Mouse (Mus musculus): ENCODE measurements around the gene Cep95. TPM values are rescaled to one million over a fixed set of nuclear protein-coding genes. Genes with fewer than 3 reads are reported as not detected.

Gene Cep95
- polyA plus RNA-seq, 1 experiment from 2014 or later, result 21.8 TPM

- Histone ChIP-seq H3K9me3 (ENCODE audit: control insufficient read depth, low read length) (no peaks in the 10 kb centered on the region), H3K4me2 (ENCODE audit: low read depth, low read length) (no peak overlapping the region), H3K4me1 (replicated peaks; ENCODE audit: control insufficient read depth, insufficient read depth, low read length) (peaks cover 4% of the 10 kb centered on the region; the same call in 1 of the 2 replicates), H3K4me3 (ENCODE audit: low read length) (no peak overlapping the region), H3K27ac (ENCODE audit: low read length) (no peak overlapping the region), H3K9ac (ENCODE audit: low read length) (no peak overlapping the region), H3K27me3 (ENCODE audit: control insufficient read depth, insufficient read depth, low read depth, low read length) (no peaks in the 10 kb centered on the region), H3K36me3 (ENCODE audit: control insufficient read depth, insufficient read depth, low read length) (peaks cover 37% of the 10 kb centered on the region)
- no peak for ATAC-seq (ENCODE audit: low read depth)
- 77% methylated on average over 10 of the region's 10 CpGs for WGBS
Measured at GRCm38 (mm10) chr11:106824403-106824802, 35.4 kb downstream of the Cep95 start.

GRCm38 (mm10) chr11:106828079-106828478 is 39.0 kb downstream of the Cep95 start:
- no peak overlapping the region for H3K27ac ChIP-seq (ENCODE audit: low read length)
- no peaks in the 10 kb centered on the region for H3K4me1 ChIP-seq (replicated peaks; ENCODE audit: control insufficient read depth, insufficient read depth, low read length)
- H3K4me3 ChIP-seq (ENCODE audit: low read length), result no peak overlapping the region
- ATAC-seq (ENCODE audit: low read depth), result no peak
- H3K36me3 ChIP-seq (ENCODE audit: control insufficient read depth, insufficient read depth, low read length), result peaks cover 29% of the 10 kb centered on the region
- H3K9me3 ChIP-seq (ENCODE audit: control insufficient read depth, low read length), result no peaks in the 10 kb centered on the region
- 94% methylated on average over 7 of the region's 7 CpGs for WGBS
- no peaks in the 10 kb centered on the region for H3K27me3 ChIP-seq (ENCODE audit: control insufficient read depth, insufficient read depth, low read depth, low read length)
- no peak overlapping the region for H3K9ac ChIP-seq (ENCODE audit: low read length)
- no peak overlapping the region for H3K4me2 ChIP-seq (ENCODE audit: low read depth, low read length)

GRCm38 (mm10) chr11:106842002-106842401 is 53.0 kb downstream of the Cep95 start:
- Histone ChIP-seq H3K4me3 (ENCODE audit: low read length) (no peak overlapping the region), H3K9me3 (ENCODE audit: control insufficient read depth, low read length) (no peaks in the 10 kb centered on the region), H3K27ac (ENCODE audit: low read length) (no peak overlapping the region), H3K36me3 (ENCODE audit: control insufficient read depth, insufficient read depth, low read length) (peaks cover 25% of the 10 kb centered on the region), H3K4me1 (replicated peaks; ENCODE audit: control insufficient read depth, insufficient read depth, low read length) (no peaks in the 10 kb centered on the region), H3K4me2 (ENCODE audit: low read depth, low read length) (no peak overlapping the region), H3K27me3 (ENCODE audit: control insufficient read depth, insufficient read depth, low read depth, low read length) (no peaks in the 10 kb centered on the region), H3K9ac (ENCODE audit: low read length) (no peak overlapping the region)
- WGBS, result 86% methylated on average over 3 of the region's 3 CpGs
- ATAC-seq (ENCODE audit: low read depth), result no peak

- Histone ChIP-seq H3K4me2 (ENCODE audit: low read depth, low read length) (no peak overlapping the region), H3K4me1 (replicated peaks; ENCODE audit: control insufficient read depth, insufficient read depth, low read length) (no peaks in the 10 kb centered on the region), H3K27ac (ENCODE audit: low read length) (no peak overlapping the region), H3K36me3 (ENCODE audit: control insufficient read depth, insufficient read depth, low read length) (peaks cover 19% of the 10 kb centered on the region), H3K4me3 (ENCODE audit: low read length) (no peak overlapping the region), H3K27me3 (ENCODE audit: control insufficient read depth, insufficient read depth, low read depth, low read length) (no peaks in the 10 kb centered on the region), H3K9ac (ENCODE audit: low read length) (no peak overlapping the region), H3K9me3 (ENCODE audit: control insufficient read depth, low read length) (no peaks in the 10 kb centered on the region)
- ATAC-seq (ENCODE audit: low read depth), result no peak
- WGBS, result 52% methylated on average over 2 of the region's 2 CpGs
Measured at GRCm38 (mm10) chr11:106851438-106851837, 62.4 kb downstream of the Cep95 start.

Small RNA genes within 50 kb of the gene (microRNA-seq; reads per million reads assigned to microRNA genes)
- gene Gm25994 (not detected), gene Mir3064 (6.9 reads per million, percentile 20 among the genes with 10 or more reads in this experiment)

Other genes starting within 250 kb of the Cep95 start
- 10.4 and 11.5 TPM in 2 replicates for gene Tex2, start 175.8 kb upstream of the Cep95 start, polyA plus RNA-seq (2015; fragmentation: Nextera tagmentation; extraction: Ambion mirVana)
- gene Pecam1, start 38.6 kb upstream of the Cep95 start, polyA plus RNA-seq (2015; fragmentation: Nextera tagmentation; extraction: Ambion mirVana), result 140 and 151 TPM in 2 replicates
- gene Milr1, start 38.0 kb upstream of the Cep95 start, polyA plus RNA-seq (2015; fragmentation: Nextera tagmentation; extraction: Ambion mirVana), result 1.9 and 2.2 TPM in 2 replicates
- gene Polg2, start 9.7 kb upstream of the Cep95 start, polyA plus RNA-seq (2015; fragmentation: Nextera tagmentation; extraction: Ambion mirVana), result 9.0 and 9.9 TPM in 2 replicates
- gene Ddx5, start 67 bp upstream of the Cep95 start, polyA plus RNA-seq (2015; fragmentation: Nextera tagmentation; extraction: Ambion mirVana), result 352 and 357 TPM in 2 replicates
- gene Smurf2, start 131.5 kb downstream of the Cep95 start, polyA plus RNA-seq (2015; fragmentation: Nextera tagmentation; extraction: Ambion mirVana), result 16.4 and 17.6 TPM in 2 replicates
- 437 and 492 TPM in 2 replicates for gene Kpna2, start 210.3 kb downstream of the Cep95 start, polyA plus RNA-seq (2015; fragmentation: Nextera tagmentation; extraction: Ambion mirVana)
- 4.4 and 5.1 TPM in 2 replicates for gene 1810010H24Rik, start 236.4 kb downstream of the Cep95 start, polyA plus RNA-seq (2015; fragmentation: Nextera tagmentation; extraction: Ambion mirVana)